8 mouse cellular contexts compared by ENCODE assay signal in genomic region chr3:146945887-146946286, GRCm38 (mm10).
DNase-seq lines count a peak whose midpoint lies in the region; ATAC-seq and TF ChIP-seq lines count a peak whose summit lies in the region.

No protein-coding gene starts in this region.

- peak overlapping the region; percentile 48 for H3K4me3 ChIP-seq in forebrain, embryonic 15.5 days
- H3K4me3 ChIP-seq in layer of hippocampus, adult 2 months = peak overlapping the region; percentile 58
- peak overlapping the region; percentile 49 for H3K4me3 ChIP-seq in lung, adult 2 months (replicated peaks; ENCODE audit: extremely low read depth, low read depth, low read length)

- H3K9ac ChIP-seq in forebrain, embryonic 15.5 days (replicated peaks) = peak overlapping the region; percentile 55

- no peaks in the 10 kb centered on the region for H3K9me3 ChIP-seq in forebrain, embryonic 15.5 days

- peak; percentile 92 for TF ChIP-seq CTCF in layer of hippocampus, adult 2 months (conservative IDR thresholded peaks at IDR 0.05)
- TF ChIP-seq CTCF in lung, adult 2 months (IDR thresholded peaks at IDR 0.05; ENCODE audit: insufficient read depth, low read length) = peak; percentile 68

- no peaks in the 10 kb centered on the region for H3K27me3 ChIP-seq in forebrain, embryonic 15.5 days

- ATAC-seq in forebrain, embryonic 15.5 days (replicated peaks) = peak; percentile 78
- ATAC-seq in neutrophil, adult 5-6 weeks (ENCODE audit: extremely low read depth, insufficient number of reproducible peaks, low FRiP score, poor library complexity, severe bottlenecking) = peak; percentile 69

- no peaks in the 10 kb centered on the region for H3K36me3 ChIP-seq in forebrain, embryonic 15.5 days

- no peaks in the 10 kb centered on the region for H3K4me1 ChIP-seq in forebrain, embryonic 15.5 days
- no peaks in the 10 kb centered on the region for H3K4me1 ChIP-seq in lung, adult 2 months (ENCODE audit: control insufficient read depth, insufficient read depth, low read length)

- 1% methylated on average over 13 of the region's 13 CpGs for WGBS in forebrain, embryonic 15.5 days
- WGBS in lung, adult 2 months = 1% methylated on average over 13 of the region's 13 CpGs

- peak overlapping the region; percentile 48; the same call in 1 of the 2 replicates for H3K27ac ChIP-seq in forebrain, embryonic 15.5 days (replicated peaks)
- H3K27ac ChIP-seq in layer of hippocampus, adult 2 months = no peak overlapping the region

- H3K4me2 ChIP-seq in forebrain, embryonic 15.5 days (replicated peaks) = peak overlapping the region; percentile 60

- peak; percentile 72 for DNase-seq in MEL-GATA-1-ER (ENCODE audit: extremely low read depth, low read depth)
- DNase-seq in cerebellum, adult 11-12 months = peak; percentile 39
- peak; percentile 66 for DNase-seq in heart, postnatal 4 days
- peak; percentile 68 to 70 for DNase-seq in layer of hippocampus, adult 2 months (ENCODE audit: low spot score in 2 of 2)
- peak; percentile 60 for DNase-seq in lung, adult 2 months
- peak; percentile 33 to 53 for DNase-seq in thymus, postnatal 36 days

- TF ChIP-seq POLR2A in lung, adult 2 months (IDR thresholded peaks at IDR 0.05; ENCODE audit: borderline replicate concordance, extremely low read depth, low read depth, low read length) = no peak
